Mouse (Mus musculus) cerebellum, postnatal 25 days (tissue): ENCODE data around the gene Gm14851.
"Not testable (repeated sequence)": the region's sequence is repeated elsewhere in the genome, so short reads cannot be mapped to it uniquely, and the experiment has no call there.

Source experiments
- DNase-seq, 2 experiments: peaks; one replicate each; pipeline ENCODE4 v3.0.0; 2021; ENCODE audit warnings: mixed read lengths in 2 of 2

Gm14851 gene

DNA sequence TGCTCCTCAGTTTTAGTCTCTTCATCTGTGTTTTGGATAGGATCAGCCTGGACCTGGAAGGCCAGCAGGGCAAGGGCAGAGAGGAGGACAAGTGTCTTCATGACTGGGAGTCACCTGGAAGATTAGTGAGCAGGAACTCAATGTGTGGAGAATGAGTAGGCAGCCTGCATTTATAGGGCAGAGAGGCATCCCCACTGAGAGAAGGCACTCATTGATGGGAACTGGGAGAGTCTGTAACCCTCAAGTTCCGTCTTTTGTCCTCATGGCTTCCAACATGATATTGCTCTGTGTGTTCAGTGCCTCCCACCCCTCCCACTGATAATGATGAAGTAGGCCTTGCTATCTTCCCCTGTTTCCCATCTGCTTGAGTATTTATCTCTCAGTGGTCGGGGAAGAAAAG lies at the start of gene Gm14851:
Gene Gm14851, minus strand, starts transcription at position 101 of the 400 bp plus-strand sequence.
- DNase-seq: not testable (repeated sequence)

- not testable (repeated sequence) for DNase-seq
Measured at GRCm38 (mm10) chr8:21134342-21134741, 38.5 kb upstream of the Gm14851 start, which contains the start of gene Defa30. Gene Defa30 (plus strand): TSS chr8:21134642.

DNA sequence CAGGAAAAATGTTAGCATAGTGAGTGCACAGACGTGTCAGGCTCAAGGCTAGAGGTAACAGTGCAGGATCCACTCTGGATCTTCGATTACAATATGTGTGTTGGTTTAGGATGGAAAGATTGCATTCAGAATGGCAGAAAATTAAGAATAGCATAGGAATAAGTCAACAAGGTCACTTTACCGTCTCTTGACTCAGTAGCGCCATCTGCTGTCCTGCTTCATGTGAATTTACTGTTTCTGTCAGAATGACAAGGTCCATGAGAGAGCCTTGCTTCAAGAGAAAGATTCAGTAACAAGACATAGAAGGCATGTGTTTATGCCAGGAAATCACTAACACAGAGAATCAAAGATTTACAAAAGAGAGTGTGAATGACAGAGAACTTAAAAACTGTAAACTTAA lies 2.7 kb downstream of the Gm14851 start:
- DNase-seq: no peak

DNA sequence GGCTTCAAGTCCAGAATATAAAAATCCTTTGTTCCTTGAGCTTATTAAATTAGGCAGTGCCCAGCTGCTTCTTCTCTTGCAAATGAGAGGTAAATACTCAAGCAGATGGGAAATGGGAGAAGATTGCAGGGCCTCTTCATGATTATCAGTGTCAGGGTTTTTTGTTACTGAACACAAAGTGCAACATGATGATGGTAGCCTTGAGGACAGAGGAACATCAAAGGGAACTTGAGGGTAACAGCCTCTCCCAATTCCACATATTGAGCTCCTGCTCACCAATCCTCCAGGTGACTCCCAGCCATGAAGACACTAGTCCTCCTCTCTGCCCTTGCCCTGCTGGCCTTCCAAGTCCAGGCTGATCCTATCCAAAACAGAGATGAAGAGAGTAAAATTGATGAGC lies 11.7 kb downstream of the Gm14851 start, which contains the start of gene Defa25:
Gene Defa25, plus strand, starts transcription at position 301 of the 400 bp plus-strand sequence.
- DNase-seq: not testable (repeated sequence)

GRCm38 (mm10) chr8:21064738-21065137 lies 31.1 kb downstream of the Gm14851 start, which contains the start of gene Defa35:
Gene Defa35 (plus strand): TSS chr8:21065038.
- not testable (repeated sequence) for DNase-seq

- DNase-seq: not testable (repeated sequence)
Measured at GRCm38 (mm10) chr8:21054747-21055146, 41.1 kb downstream of the Gm14851 start, which contains the start of gene Defa23. Gene Defa23 (plus strand): TSS chr8:21055047.
